Mouse (Mus musculus) forebrain, embryonic 14.5 days (tissue): ENCODE measurements around the gene Thrap3. TPM values are rescaled to one million over a fixed set of nuclear protein-coding genes. Genes with fewer than 3 reads are reported as not detected.
A peak's percentile ranks its signal among the peaks of the same experiment; 100 is the strongest.
"Not testable (repeated sequence)": the region's sequence is repeated elsewhere in the genome, so short reads cannot be mapped to it uniquely, and the experiment has no call there.

Experiments used
- ATAC-seq: fragments of 200-750 bp; cut with Nextera tagmentation; 2 replicates; pipeline ENCODE4 v1.8.0; 2017; ENCODE audit warnings: mild to moderate bottlenecking, moderate library complexity
- DNase-seq: peaks from one replicate; pipeline ENCODE4 v3.0.0-alpha.2; 2015; ENCODE audit warnings: low spot score
- H3K27ac ChIP-seq: fragments of 300-500 bp; sonication (generic); 2 replicates; pipeline ENCODE4 v1.5.1; 2014; ENCODE audit warnings: low read depth, mild to moderate bottlenecking, control low read depth, low read length, moderate library complexity
- H3K27me3 ChIP-seq: fragments of 300-500 bp; sonication (generic); replicated peaks from 2 replicates; pipeline ENCODE4 v1.6.1; 2014; ENCODE audit warnings: low read length, control low read depth, mixed read lengths; ENCODE audit not compliant: control insufficient read depth, insufficient read depth
- H3K36me3 ChIP-seq: fragments of 300-500 bp; sonication (generic); 2 replicates; pipeline ENCODE4 v1.6.1; 2014; ENCODE audit warnings: low read length, control low read depth; ENCODE audit not compliant: control insufficient read depth, insufficient read depth
- H3K4me1 ChIP-seq: fragments of 300-500 bp; sonication (generic); 2 replicates; pipeline ENCODE4 v1.6.1; 2014; ENCODE audit warnings: antibody characterized with exemption, low read length, control low read depth; ENCODE audit not compliant: control insufficient read depth, insufficient read depth
- H3K4me2 ChIP-seq: fragments of 300-500 bp; sonication (generic); 2 replicates; pipeline ENCODE4 v1.6.1; 2014; ENCODE audit warnings: mild to moderate bottlenecking, control low read depth, low read length
- H3K4me3 ChIP-seq: fragments of 300-500 bp; sonication (generic); 2 replicates; pipeline ENCODE4 v1.5.1; 2014; ENCODE audit warnings: low read depth, low read length, control low read depth
- H3K9ac ChIP-seq: fragments of 300-500 bp; sonication (generic); 2 replicates; pipeline ENCODE4 v1.6.1; 2014; ENCODE audit warnings: mild to moderate bottlenecking, low read length, control low read depth, moderate library complexity
- H3K9me3 ChIP-seq: fragments of 300-500 bp; sonication (generic); replicated peaks from 2 replicates; pipeline ENCODE4 v1.6.1; 2016; ENCODE audit warnings: low read length, control low read depth, mixed read lengths; ENCODE audit not compliant: control insufficient read depth
- WGBS: fragments of 180-500 bp; shearing (Covaris S2); extraction: QIAGEN DNeasy Blood & Tissue Kit; methylation state at CpG from one replicate; pipeline ENCODE4 v1.1.7; 2014; 5-methylcytosine and 5-hydroxymethylcytosine counted together
- polyA plus RNA-seq: library from polyadenylated mRNA; unstranded; fragments of >200 nt; fragmentation: Nextera tagmentation; extraction: Ambion mirVana; gene quantifications from 2 replicates; pipeline ENCODE4 v1.2.1, GENCODE M21; 2014

Thrap3 gene
- polyA plus RNA-seq, 1 experiment from 2014 or later: 128 TPM

GRCm38 (mm10) chr4:126187096-126187495, 15.5 kb downstream of the Thrap3 start:
- H3K4me1 ChIP-seq: no peaks in the 10 kb centered on the region
- DNase-seq: no peak
- no peak overlapping the region for H3K4me3 ChIP-seq
- no peak overlapping the region for H3K9ac ChIP-seq
- H3K27me3 ChIP-seq: no peaks in the 10 kb centered on the region
- 96% methylated on average over 3 of the region's 3 CpGs for WGBS
- no peak for ATAC-seq
- peaks cover 34% of the 10 kb centered on the region for H3K36me3 ChIP-seq
- H3K27ac ChIP-seq: no peak overlapping the region
- H3K9me3 ChIP-seq: no peaks in the 10 kb centered on the region
- H3K4me2 ChIP-seq: no peak overlapping the region

- H3K4me2 ChIP-seq: no peak overlapping the region
- no peaks in the 10 kb centered on the region for H3K4me1 ChIP-seq
- WGBS: 91% methylated on average over 5 of the region's 5 CpGs
- ATAC-seq: no peak
- DNase-seq: no peak
- H3K9ac ChIP-seq: no peak overlapping the region
- H3K27me3 ChIP-seq: no peaks in the 10 kb centered on the region
- no peaks in the 10 kb centered on the region for H3K9me3 ChIP-seq
- peaks cover 54% of the 10 kb centered on the region for H3K36me3 ChIP-seq
- H3K27ac ChIP-seq: no peak overlapping the region
- no peak overlapping the region for H3K4me3 ChIP-seq
Observed at GRCm38 (mm10) chr4:126183034-126183433, 19.5 kb downstream of the Thrap3 start.

- ATAC-seq (no peak), DNase-seq (peak; percentile 74)
- Histone ChIP-seq H3K27me3 (no peaks in the 10 kb centered on the region), H3K4me1 (no peaks in the 10 kb centered on the region), H3K4me3 (no peak overlapping the region), H3K27ac (no peak overlapping the region), H3K9ac (no peak overlapping the region), H3K9me3 (no peaks in the 10 kb centered on the region), H3K36me3 (peaks cover 67% of the 10 kb centered on the region), H3K4me2 (no peak overlapping the region)
- WGBS: 62% methylated on average over 7 of the region's 7 CpGs
Observed at GRCm38 (mm10) chr4:126181170-126181957, 21.2 kb downstream of the Thrap3 start.

DNA sequence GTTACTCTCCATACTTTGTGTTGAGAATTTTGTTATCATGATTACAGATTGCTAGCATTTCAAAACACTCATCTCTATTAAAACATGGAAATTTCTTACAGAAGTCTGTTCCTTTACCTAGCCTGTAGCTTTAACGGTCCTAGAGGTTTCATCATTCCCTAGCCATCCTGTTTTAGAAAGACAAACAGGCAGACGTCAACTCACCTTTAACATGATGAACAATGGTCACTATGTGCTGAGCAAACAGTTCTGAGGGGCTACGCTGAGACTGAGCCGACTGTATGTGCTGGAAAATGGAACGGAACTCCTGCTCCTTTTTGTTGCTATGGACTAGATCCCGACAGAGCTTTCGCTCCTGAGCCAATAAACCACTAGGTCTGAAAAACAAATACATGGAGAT, 26.6 kb downstream of the Thrap3 start:
- not testable (repeated sequence) for DNase-seq, ATAC-seq, H3K9me3 ChIP-seq, H3K4me2 ChIP-seq, H3K27me3 ChIP-seq, H3K9ac ChIP-seq, H3K27ac ChIP-seq, H3K4me3 ChIP-seq, H3K4me1 ChIP-seq
- peaks cover 92% of the 10 kb centered on the region for H3K36me3 ChIP-seq
- WGBS: 95% methylated on average over 7 of the region's 7 CpGs

GRCm38 (mm10) chr4:126173800-126174199, 28.8 kb downstream of the Thrap3 start:
- no peak for ATAC-seq
- 91% methylated on average over 5 of the region's 5 CpGs for WGBS
- no peak for DNase-seq
- H3K36me3 ChIP-seq: peaks cover 92% of the 10 kb centered on the region
- H3K4me2 ChIP-seq: no peak overlapping the region
- no peak overlapping the region for H3K9ac ChIP-seq
- H3K9me3 ChIP-seq: no peaks in the 10 kb centered on the region
- no peaks in the 10 kb centered on the region for H3K4me1 ChIP-seq
- no peak overlapping the region for H3K27ac ChIP-seq
- H3K4me3 ChIP-seq: no peak overlapping the region
- H3K27me3 ChIP-seq: no peaks in the 10 kb centered on the region

GRCm38 (mm10) chr4:126170737-126171136, 31.8 kb downstream of the Thrap3 start:
- not testable (repeated sequence) for H3K9ac ChIP-seq, H3K27ac ChIP-seq, H3K4me1 ChIP-seq, H3K27me3 ChIP-seq, H3K4me2 ChIP-seq, H3K9me3 ChIP-seq, ATAC-seq, H3K4me3 ChIP-seq, DNase-seq
- WGBS: 98% methylated on average over 5 of the region's 5 CpGs
- H3K36me3 ChIP-seq: peaks cover 94% of the 10 kb centered on the region

DNA sequence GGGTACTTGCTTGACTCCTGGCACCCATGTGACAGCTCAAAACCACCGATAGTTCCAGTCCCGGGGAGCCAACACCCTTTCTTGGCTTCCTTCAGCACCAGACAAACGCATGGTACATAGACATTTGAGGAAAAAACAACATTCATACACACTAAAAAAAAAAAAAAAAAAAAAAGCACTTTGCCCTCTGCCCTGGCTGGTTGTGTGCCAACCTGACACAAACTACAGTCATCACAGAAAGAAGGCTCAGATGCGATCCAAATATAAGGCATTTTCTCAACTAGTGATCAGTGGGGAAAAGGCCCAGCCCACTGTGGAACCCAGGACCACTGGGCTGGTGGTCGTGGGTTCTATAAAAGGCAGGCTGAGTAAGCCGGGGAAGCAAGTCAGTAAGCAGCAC, 33.7 kb downstream of the Thrap3 start:
- Histone ChIP-seq H3K4me1 (no peaks in the 10 kb centered on the region), H3K27ac (no peak overlapping the region), H3K4me3 (no peak overlapping the region), H3K36me3 (peaks cover 80% of the 10 kb centered on the region), H3K9ac (no peak overlapping the region), H3K27me3 (no peaks in the 10 kb centered on the region), H3K4me2 (no peak overlapping the region), H3K9me3 (no peaks in the 10 kb centered on the region)
- 94% methylated on average over 6 of the region's 6 CpGs for WGBS
- no peak for ATAC-seq
- DNase-seq: no peak

DNA sequence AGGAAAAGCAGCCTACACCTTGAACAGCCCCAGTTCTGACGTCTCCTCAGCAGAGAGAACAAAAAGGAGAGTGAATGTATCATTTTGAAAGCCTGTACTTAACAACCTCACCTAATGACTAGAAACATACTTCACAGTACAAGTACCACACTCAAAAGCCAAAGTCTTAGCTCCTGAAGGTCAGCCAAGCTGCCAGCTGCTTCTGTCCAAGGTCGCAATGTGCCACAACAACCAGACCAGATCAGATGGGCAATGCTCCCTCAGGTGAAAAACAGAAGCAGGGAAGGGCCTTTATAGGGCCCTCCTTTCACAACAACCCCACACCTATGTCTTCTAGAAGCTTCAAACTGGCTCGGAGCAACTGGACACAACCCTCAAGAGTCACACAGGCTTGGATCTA, 36.5 kb downstream of the Thrap3 start:
- Histone ChIP-seq H3K27ac (no peak overlapping the region), H3K36me3 (peaks cover 54% of the 10 kb centered on the region), H3K9ac (no peak overlapping the region), H3K27me3 (no peaks in the 10 kb centered on the region), H3K4me1 (peaks cover 6% of the 10 kb centered on the region), H3K4me3 (no peak overlapping the region), H3K9me3 (no peaks in the 10 kb centered on the region), H3K4me2 (no peak overlapping the region)
- 71% methylated on average over 3 of the region's 3 CpGs for whole genome bisulfite sequencing
- no peak for DNase-seq
- ATAC-seq: no peak

GRCm38 (mm10) chr4:126165092-126165491, 37.5 kb downstream of the Thrap3 start:
- not testable (repeated sequence) for H3K9ac ChIP-seq, H3K4me2 ChIP-seq, ATAC-seq, H3K4me1 ChIP-seq, DNase-seq, H3K27me3 ChIP-seq, H3K4me3 ChIP-seq, H3K9me3 ChIP-seq, H3K27ac ChIP-seq
- H3K36me3 ChIP-seq: peaks cover 45% of the 10 kb centered on the region
- 67% methylated on average over 8 of the region's 10 CpGs for WGBS
